Mouse (Mus musculus) heart, embryonic 16.5 days (tissue): ENCODE measurements around the gene Arhgef19. TPM values are rescaled to one million over a fixed set of nuclear protein-coding genes. Genes with fewer than 3 reads are reported as not detected.

Experiments
- ATAC-seq: fragments of 200-750 bp; cut with Nextera tagmentation; replicated peaks from 2 replicates; pipeline ENCODE4 v1.8.0; 2017; ENCODE audit warnings: moderate number of reproducible peaks; ENCODE audit not compliant: insufficient read depth, low FRiP score; ENCODE audit errors: extremely low read depth
- H3K27ac ChIP-seq: fragments of 300-500 bp; sonication (generic); 2 replicates; pipeline ENCODE4 v1.5.1; 2014; ENCODE audit warnings: mild to moderate bottlenecking, low read length, control low read depth, moderate library complexity
- H3K27me3 ChIP-seq: fragments of 300-500 bp; sonication (generic); 2 replicates; pipeline ENCODE4 v1.6.1; 2014; ENCODE audit warnings: low read length, mixed read lengths; ENCODE audit not compliant: control insufficient read depth, insufficient read depth
- H3K36me3 ChIP-seq: fragments of 300-500 bp; sonication (generic); 2 replicates; pipeline ENCODE4 v1.6.1; 2014; ENCODE audit not compliant: control insufficient read depth, insufficient read depth
- H3K4me1 ChIP-seq: fragments of 300-500 bp; sonication (generic); 2 replicates; pipeline ENCODE4 v1.6.1; 2014; ENCODE audit warnings: low read length, mixed read lengths; ENCODE audit not compliant: control insufficient read depth, insufficient read depth
- H3K4me2 ChIP-seq: fragments of 300-500 bp; sonication (generic); 2 replicates; pipeline ENCODE4 v1.6.1; 2014; ENCODE audit warnings: low read depth, mild to moderate bottlenecking, control low read depth, low read length
- H3K4me3 ChIP-seq: fragments of 300-500 bp; sonication (generic); 2 replicates; pipeline ENCODE4 v1.5.1; 2014; ENCODE audit warnings: mild to moderate bottlenecking, control low read depth, low read length
- H3K9ac ChIP-seq: fragments of 300-500 bp; sonication (generic); 2 replicates; pipeline ENCODE4 v1.6.1; 2014; ENCODE audit warnings: low read length, control low read depth
- H3K9me3 ChIP-seq: fragments of 300-500 bp; sonication (generic); replicated peaks from 2 replicates; pipeline ENCODE4 v1.6.1; 2016; ENCODE audit warnings: low read length; ENCODE audit not compliant: control insufficient read depth
- WGBS: fragments of 180-500 bp; shearing (Covaris S2); extraction: QIAGEN DNeasy Blood & Tissue Kit; methylation state at CpG from one replicate; pipeline ENCODE4 v1.1.7; 2014; 5-methylcytosine and 5-hydroxymethylcytosine counted together
- polyA plus RNA-seq: library from polyadenylated mRNA; unstranded; fragments of >200 nt; fragmentation: Nextera tagmentation; extraction: Ambion mirVana; gene quantifications from 2 replicates; pipeline ENCODE4 v1.2.1, GENCODE M21; 2015

Gene Arhgef19
- polyA plus RNA-seq, 1 experiment from 2014 or later, result 2.3 TPM

DNA sequence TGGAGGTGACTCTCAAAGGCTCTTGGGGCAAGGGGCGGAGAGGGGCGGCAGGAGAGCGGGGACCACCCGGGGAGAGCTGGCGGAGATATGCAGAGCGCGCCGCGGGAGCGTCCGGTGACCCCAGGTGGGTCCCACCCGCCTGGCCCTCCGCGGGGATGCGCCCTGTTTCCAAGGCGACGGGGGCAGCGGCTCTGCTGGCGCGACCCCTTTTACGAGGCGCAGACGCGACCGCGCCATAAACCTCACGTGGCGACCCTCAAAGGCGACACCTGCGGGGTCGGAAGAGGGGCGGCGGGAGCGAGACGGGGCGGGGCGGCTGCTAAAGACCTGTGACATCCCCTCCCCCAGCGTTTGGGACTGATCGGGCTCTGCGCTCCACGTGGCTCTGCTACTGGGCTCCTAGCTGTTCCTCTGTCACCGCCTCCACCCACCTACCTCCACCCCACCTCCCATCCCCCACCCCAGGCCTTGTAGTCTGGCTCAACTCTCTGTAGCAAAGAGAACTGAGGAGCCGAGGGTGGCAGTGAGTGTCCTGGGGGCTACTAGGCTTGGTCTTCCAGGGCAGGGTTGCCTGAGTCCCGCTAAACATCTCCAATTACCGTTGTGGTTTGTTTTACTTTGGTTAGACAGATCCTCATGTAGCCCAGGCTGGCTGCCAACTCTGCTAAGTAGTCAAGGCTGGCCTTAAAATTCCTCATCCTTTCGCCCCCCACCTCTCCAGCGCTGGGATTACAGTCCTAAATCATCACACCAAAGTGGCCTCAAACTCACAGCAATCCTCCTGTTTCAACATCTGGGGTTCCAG lies 52.5 kb downstream of the Arhgef19 start:
- WGBS, result 3% methylated on average over 43 of the region's 47 CpGs
- ATAC-seq, result no peak
- Histone ChIP-seq H3K36me3 (no peaks in the 10 kb centered on the region), H3K4me2 (peak overlapping the region; percentile 72), H3K9ac (peak overlapping the region; percentile 55), H3K9me3 (no peaks in the 10 kb centered on the region), H3K27ac (no peak overlapping the region), H3K27me3 (peaks cover 31% of the 10 kb centered on the region), H3K4me3 (peak overlapping the region; percentile 44), H3K4me1 (peaks cover 19% of the 10 kb centered on the region)

DNA sequence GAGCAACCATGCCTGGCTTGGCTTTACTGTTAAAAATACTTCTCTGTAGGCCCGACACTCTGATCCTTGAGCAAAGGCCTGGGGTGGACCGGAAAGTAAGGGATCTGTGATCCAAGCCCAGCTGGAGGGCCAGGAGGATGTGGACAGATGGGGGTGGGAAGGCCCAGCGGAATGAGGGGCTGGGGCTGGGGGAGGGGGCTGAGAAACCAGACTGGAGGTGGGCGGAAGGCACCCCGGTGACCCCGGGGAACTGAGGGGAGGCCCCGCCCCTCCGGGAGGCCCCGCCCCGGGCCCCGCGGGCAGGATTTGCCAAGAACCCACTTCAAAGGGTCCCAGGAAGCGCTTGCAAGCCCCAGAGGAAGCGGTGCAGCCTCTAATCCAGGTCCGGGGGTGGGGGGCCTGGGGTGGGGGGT lies 56.5 kb downstream of the Arhgef19 start:
- H3K9me3 ChIP-seq, result no peaks in the 10 kb centered on the region
- no peak overlapping the region for H3K4me2 ChIP-seq
- H3K9ac ChIP-seq, result no peak overlapping the region
- peaks cover 10% of the 10 kb centered on the region for H3K4me1 ChIP-seq
- WGBS, result 13% methylated on average over 13 of the region's 15 CpGs
- H3K27ac ChIP-seq, result no peak overlapping the region
- no peaks in the 10 kb centered on the region for H3K36me3 ChIP-seq
- peaks cover 36% of the 10 kb centered on the region for H3K27me3 ChIP-seq
- H3K4me3 ChIP-seq, result no peak overlapping the region
- ATAC-seq, result no peak

DNA sequence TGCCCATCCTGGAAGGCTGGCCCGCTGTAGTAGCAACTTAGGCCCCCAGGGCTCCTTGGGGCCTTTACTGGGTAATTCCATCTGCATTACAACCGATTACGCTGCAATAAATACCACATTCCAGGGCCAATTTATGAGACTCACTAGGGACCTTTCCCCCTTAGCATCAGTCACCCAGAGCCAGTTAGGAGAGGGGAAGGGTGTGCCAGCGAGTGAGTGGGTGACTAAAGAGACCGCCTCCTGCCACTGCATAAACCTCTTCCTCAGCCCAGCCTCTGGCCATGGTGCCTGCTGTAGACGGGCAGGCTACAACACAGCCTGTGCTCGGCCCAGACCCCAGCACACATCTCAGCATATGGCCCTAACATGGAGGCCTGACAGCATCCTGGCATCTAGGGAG lies 58.6 kb downstream of the Arhgef19 start:
- WGBS, result 76% methylated on average over 7 of the region's 7 CpGs
- H3K27me3 ChIP-seq, result peaks cover 23% of the 10 kb centered on the region
- H3K27ac ChIP-seq, result no peak overlapping the region
- ATAC-seq, result no peak
- H3K9me3 ChIP-seq, result no peaks in the 10 kb centered on the region
- no peak overlapping the region for H3K9ac ChIP-seq
- H3K4me2 ChIP-seq, result no peak overlapping the region
- H3K4me1 ChIP-seq, result peaks cover 11% of the 10 kb centered on the region
- H3K4me3 ChIP-seq, result no peak overlapping the region
- no peaks in the 10 kb centered on the region for H3K36me3 ChIP-seq

DNA sequence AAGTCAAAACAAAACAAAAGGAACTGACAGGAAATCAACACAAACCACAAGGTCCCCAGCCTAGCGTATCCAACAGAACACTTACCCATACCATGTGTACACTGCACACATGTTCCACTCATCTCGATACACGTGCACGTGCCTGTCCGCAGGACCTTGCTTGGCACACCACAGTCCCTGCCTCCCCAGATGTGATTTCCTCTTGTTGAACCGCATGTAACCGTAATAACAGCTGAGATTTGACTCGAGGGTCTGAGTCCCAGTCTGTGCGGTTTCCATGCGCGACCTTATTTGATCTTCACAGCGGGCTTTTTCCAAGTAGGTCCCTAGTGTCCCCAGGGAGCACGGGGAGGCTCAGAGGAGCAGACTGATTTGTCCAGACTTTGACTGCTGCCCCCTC lies 60.1 kb downstream of the Arhgef19 start:
- no peak overlapping the region for H3K4me2 ChIP-seq
- no peaks in the 10 kb centered on the region for H3K36me3 ChIP-seq
- ATAC-seq, result no peak
- WGBS, result 56% methylated on average over 13 of the region's 13 CpGs
- H3K9ac ChIP-seq, result no peak overlapping the region
- H3K4me1 ChIP-seq, result peaks cover 19% of the 10 kb centered on the region
- no peak overlapping the region for H3K4me3 ChIP-seq
- no peak overlapping the region for H3K27ac ChIP-seq
- H3K9me3 ChIP-seq, result no peaks in the 10 kb centered on the region
- H3K27me3 ChIP-seq, result peaks cover 21% of the 10 kb centered on the region

DNA sequence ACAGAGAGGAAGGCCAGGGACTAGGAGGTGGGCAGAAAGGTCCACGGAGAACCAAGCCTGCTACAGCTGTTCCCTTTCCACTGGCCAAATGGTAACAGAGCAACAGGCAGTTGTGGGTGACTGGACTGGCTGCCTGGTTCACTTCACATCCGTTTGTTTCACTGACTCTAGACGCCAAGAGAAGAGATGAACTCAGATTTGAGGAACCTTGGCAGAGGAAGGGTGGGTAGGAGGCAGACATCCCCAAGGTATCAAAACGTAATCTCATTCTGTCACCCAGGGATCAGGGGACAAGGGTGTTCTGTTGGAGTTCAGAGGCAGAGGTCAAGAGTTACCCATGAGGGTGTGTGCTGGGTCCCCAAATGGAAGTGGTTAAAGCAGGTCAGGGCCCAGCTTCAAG lies 60.9 kb downstream of the Arhgef19 start:
- no peak overlapping the region for H3K4me3 ChIP-seq
- H3K4me2 ChIP-seq, result no peak overlapping the region

DNA sequence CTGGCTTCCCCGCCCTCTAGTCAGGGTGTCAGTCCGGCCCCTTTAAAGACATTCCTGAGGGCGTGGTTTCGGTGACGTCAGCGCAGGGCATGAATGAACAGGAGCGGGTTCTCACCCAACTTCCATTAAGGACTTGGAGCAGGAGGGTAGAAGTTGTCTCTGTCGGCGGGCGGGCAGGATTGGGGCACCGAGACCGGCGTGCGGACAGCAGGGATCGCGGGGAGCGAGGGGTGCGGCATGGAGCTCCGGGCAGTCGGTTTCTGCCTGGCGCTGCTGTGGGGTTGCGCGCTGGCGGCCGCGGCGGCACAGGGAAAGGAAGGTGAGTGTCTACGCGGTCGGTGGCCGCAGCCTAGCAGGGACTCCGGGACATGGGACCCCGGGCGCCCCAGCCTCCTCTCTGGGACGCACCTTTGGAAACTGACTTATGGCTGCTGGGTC lies 61.8 kb downstream of the Arhgef19 start, which contains the start of gene Epha2:
Gene Epha2, plus strand, starts transcription at position 125 of the 438 bp plus-strand sequence.
- Histone ChIP-seq H3K27me3 (peaks cover 21% of the 10 kb centered on the region), H3K4me1 (peaks cover 21% of the 10 kb centered on the region), H3K27ac (peak within 1 kb of the TSS; percentile 63), H3K36me3 (no peaks in the 10 kb centered on the region), H3K4me2 (peak within 1 kb of the TSS; percentile 91), H3K9ac (peak within 1 kb of the TSS; percentile 85), H3K9me3 (no peaks in the 10 kb centered on the region), H3K4me3 (peak within 1 kb of the TSS; percentile 81)
- ATAC-seq, result peak; percentile 79
- under 1% methylated on average over 34 of the region's 35 CpGs for WGBS

More for the DNA sequence above, 60.9 kb downstream of the Arhgef19 start:
- no peak overlapping the region for H3K9ac ChIP-seq
- H3K27me3 ChIP-seq, result peaks cover 21% of the 10 kb centered on the region
- no peaks in the 10 kb centered on the region for H3K9me3 ChIP-seq
- H3K4me1 ChIP-seq, result peaks cover 19% of the 10 kb centered on the region
- H3K27ac ChIP-seq, result no peak overlapping the region
- no peak for ATAC-seq
- WGBS, result 52% methylated on average over 4 of the region's 4 CpGs
- H3K36me3 ChIP-seq, result no peaks in the 10 kb centered on the region

DNA sequence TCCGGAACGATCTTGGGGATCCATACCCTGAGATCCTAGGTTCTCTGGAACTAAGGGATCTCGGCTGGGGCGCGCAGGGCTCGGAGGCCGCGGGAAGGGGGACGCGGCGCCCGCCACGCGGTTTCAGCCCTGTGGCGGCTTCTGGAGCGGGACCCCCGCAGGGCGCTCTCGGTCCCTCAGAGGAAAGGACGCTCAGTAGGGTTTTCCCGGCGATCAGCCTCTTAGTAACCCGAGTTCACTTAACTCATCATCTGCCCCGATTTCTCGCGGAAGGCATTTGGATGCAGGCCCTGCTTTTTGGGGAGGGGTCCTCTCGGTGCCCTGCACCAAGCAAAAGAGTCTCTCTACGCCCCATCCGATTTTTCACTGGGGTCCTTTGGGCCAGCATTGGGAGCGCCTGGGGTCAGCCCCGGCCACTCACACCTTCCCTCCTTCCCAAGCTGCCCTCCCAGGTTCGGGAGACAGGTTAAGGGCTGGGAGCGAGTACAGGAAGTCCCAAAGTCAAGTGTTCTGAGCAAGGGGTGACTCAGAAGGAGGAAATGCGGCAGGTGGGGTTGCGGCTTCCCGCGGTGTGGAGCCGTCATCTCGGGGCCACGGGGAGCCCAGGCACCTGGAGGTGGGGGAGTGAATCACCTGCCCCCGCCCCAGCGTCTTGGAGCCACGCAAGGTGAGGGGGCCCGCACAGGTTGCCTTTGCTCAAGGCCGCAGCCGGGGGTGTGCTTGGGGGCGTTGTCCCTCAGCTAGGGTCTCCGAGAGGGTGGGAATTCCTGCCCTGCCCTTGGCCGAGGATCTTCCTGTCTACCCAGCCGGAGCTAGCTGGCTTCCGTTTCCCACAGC lies 62.5 kb downstream of the Arhgef19 start:
- Histone ChIP-seq H3K4me1 (peaks cover 27% of the 10 kb centered on the region), H3K27ac (peak overlapping the region; percentile 63), H3K9me3 (no peaks in the 10 kb centered on the region), H3K4me3 (peak overlapping the region; percentile 81), H3K4me2 (peak overlapping the region; percentile 91), H3K9ac (peak overlapping the region; percentile 85), H3K36me3 (no peaks in the 10 kb centered on the region), H3K27me3 (peaks cover 18% of the 10 kb centered on the region)
- no peak for ATAC-seq
- WGBS, result 2% methylated on average over 50 of the region's 51 CpGs

DNA sequence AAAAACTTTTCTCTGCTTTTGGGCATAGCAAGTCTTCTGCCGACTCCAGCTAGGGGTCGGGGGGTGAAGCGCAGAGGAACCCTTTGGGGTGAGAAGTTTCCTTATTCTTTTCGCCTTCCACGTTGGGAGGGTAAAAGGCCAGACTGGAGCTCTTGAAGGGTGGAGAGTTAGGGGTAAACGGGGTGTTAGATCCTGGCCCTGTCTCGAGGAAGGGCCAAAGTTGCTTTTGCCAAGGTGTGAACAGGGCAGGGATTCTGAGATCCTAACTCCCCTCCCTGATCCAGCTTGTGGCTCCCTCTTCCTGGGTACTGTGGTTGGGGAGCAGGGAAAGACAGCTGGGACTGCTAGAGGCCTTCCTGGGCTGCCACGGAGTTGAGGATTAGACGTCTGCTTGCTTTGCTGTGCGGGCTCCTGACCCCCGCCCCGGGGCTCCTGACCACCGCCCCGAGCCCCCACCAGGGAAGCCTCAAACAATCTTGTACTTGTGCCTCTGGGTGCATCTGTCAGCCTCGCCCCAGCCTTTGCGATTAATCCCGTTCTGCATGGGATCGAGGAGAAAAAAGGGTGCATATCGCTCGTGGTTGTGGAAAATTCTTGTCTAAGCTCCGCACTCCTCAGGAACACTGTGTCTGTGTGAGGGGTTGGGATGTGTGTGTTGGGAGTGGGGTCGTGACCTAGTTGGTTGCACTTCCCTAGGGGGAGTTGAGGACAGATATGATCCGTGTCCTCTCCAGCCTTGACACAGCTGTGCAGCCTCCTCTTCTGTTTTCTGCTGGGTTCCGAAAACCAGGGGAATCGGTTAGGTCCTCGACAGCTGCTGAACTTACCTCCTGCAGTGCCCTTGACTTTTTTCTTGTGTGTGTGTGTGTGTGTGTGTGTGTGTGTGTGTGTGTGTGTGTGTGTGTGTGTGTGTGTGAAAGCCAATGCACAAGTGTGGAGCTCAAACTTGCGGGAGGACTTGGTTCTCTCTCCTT lies 63.4 kb downstream of the Arhgef19 start:
- Histone ChIP-seq H3K4me2 (peak overlapping the region; percentile 91), H3K27me3 (peaks cover 11% of the 10 kb centered on the region), H3K27ac (peak overlapping the region; percentile 53), H3K4me3 (peak overlapping the region; percentile 81), H3K4me1 (peaks cover 28% of the 10 kb centered on the region), H3K9me3 (no peaks in the 10 kb centered on the region), H3K36me3 (no peaks in the 10 kb centered on the region), H3K9ac (peak overlapping the region; percentile 85)
- no peak for ATAC-seq
- 25% methylated on average over 27 of the region's 27 CpGs for WGBS
